Mouse (Mus musculus) forebrain, embryonic 13.5 days (tissue): Measurements from ENCODE around the gene Tgfb3. TPM values are rescaled to one million over a fixed set of nuclear protein-coding genes. Genes with fewer than 3 reads are reported as not detected.

ENCODE experiments used
- ATAC-seq: fragments of 200-750 bp; cut with Nextera tagmentation; 2 replicates; pipeline ENCODE4 v1.8.0; 2017
- H3K27ac ChIP-seq: fragments of 300-500 bp; sonication (generic); 2 replicates; pipeline ENCODE4 v1.5.1; 2015; ENCODE audit warnings: inconsistent platforms, mild to moderate bottlenecking, moderate library complexity
- H3K27me3 ChIP-seq: fragments of 300-500 bp; sonication (generic); 2 replicates; pipeline ENCODE4 v1.6.1; 2015; ENCODE audit warnings: mild to moderate bottlenecking, inconsistent platforms
- H3K36me3 ChIP-seq: fragments of 300-500 bp; sonication (generic); 2 replicates; pipeline ENCODE4 v1.6.1; 2015; ENCODE audit warnings: mild to moderate bottlenecking, inconsistent platforms; ENCODE audit not compliant: poor library complexity, severe bottlenecking
- H3K4me1 ChIP-seq: fragments of 300-500 bp; sonication (generic); 2 replicates; pipeline ENCODE4 v1.6.1; 2015; ENCODE audit warnings: inconsistent platforms
- H3K4me2 ChIP-seq: fragments of 300-500 bp; sonication (generic); 2 replicates; pipeline ENCODE4 v1.6.1; 2015; ENCODE audit warnings: inconsistent platforms, mild to moderate bottlenecking, moderate library complexity
- H3K4me3 ChIP-seq: fragments of 300-500 bp; sonication (generic); 2 replicates; pipeline ENCODE4 v1.5.1; 2015; ENCODE audit warnings: mild to moderate bottlenecking, inconsistent platforms
- H3K9ac ChIP-seq: fragments of 300-500 bp; sonication (generic); 2 replicates; pipeline ENCODE4 v1.6.1; 2015; ENCODE audit warnings: mild to moderate bottlenecking, inconsistent platforms
- H3K9me3 ChIP-seq: fragments of 300-500 bp; sonication (generic); replicated peaks from 2 replicates; pipeline ENCODE4 v1.6.1; 2016; ENCODE audit warnings: inconsistent platforms
- WGBS: fragments of 180-500 bp; shearing (Covaris S2); methylation state at CpG from one replicate; pipeline ENCODE4 v1.1.7; 2015; 5-methylcytosine and 5-hydroxymethylcytosine counted together
- polyA plus RNA-seq: library from polyadenylated mRNA; unstranded; fragments of >200 nt; fragmentation: Nextera tagmentation; extraction: Ambion mirVana; gene quantifications from 2 replicates; pipeline ENCODE4 v1.2.1, GENCODE M21; 2015

Gene Tgfb3
- polyA plus RNA-seq, 1 experiment from 2014 or later = 5.7 TPM

DNA sequence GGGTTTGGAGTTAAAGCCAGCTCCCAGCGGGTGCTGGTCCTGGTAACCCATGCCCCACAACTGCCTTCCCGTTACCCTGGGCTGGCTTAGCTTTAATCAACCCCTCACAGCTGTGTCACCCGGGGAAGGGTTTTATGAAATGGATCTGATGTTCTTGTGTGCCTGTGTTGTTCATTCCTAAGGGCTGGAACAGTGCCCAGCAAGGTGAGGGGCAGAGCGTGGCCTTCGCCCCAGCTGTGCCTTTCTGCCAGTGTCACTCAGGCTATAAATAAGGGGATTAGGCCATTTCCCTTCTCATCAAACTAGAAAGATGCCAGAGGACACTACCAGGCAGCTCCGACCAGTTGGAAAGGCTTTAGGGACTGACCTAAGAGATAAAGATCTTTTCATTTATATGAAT, 29.0 kb downstream of the Tgfb3 start:
- Histone ChIP-seq H3K4me2 (no peak overlapping the region), H3K4me1 (no peaks in the 10 kb centered on the region; the same call in 1 of the 2 replicates), H3K27me3 (no peaks in the 10 kb centered on the region), H3K9ac (no peak overlapping the region), H3K4me3 (no peak overlapping the region), H3K9me3 (no peaks in the 10 kb centered on the region), H3K36me3 (no peaks in the 10 kb centered on the region), H3K27ac (no peak overlapping the region)
- WGBS = 62% methylated on average over 6 of the region's 6 CpGs
- no peak for ATAC-seq

DNA sequence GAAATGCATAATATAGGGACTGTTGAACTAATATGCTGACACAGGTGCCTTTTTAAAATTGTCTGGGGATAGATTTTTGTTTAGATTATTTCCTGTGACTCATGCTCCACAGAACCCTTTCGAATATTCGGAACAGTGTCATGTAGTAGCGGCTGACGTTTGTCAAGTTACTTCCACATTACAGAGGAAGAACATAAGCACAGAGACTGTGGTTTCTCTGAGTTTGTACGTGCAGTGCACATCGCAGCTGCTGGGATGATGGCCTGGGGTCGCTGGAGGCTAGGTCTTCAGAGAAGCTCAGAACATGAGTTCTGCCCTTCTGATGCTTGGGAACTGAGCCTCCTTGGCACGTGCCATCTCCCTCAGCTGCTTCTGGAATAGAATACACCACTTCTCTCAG, 31.5 kb downstream of the Tgfb3 start:
- 88% methylated on average over 8 of the region's 8 CpGs for WGBS
- Histone ChIP-seq H3K36me3 (peaks cover 8% of the 10 kb centered on the region; the same call in 1 of the 2 replicates), H3K27ac (no peak overlapping the region), H3K9me3 (no peaks in the 10 kb centered on the region), H3K27me3 (no peaks in the 10 kb centered on the region), H3K4me2 (no peak overlapping the region), H3K4me1 (no peaks in the 10 kb centered on the region; the same call in 1 of the 2 replicates), H3K9ac (no peak overlapping the region), H3K4me3 (no peak overlapping the region)
- no peak for ATAC-seq

DNA sequence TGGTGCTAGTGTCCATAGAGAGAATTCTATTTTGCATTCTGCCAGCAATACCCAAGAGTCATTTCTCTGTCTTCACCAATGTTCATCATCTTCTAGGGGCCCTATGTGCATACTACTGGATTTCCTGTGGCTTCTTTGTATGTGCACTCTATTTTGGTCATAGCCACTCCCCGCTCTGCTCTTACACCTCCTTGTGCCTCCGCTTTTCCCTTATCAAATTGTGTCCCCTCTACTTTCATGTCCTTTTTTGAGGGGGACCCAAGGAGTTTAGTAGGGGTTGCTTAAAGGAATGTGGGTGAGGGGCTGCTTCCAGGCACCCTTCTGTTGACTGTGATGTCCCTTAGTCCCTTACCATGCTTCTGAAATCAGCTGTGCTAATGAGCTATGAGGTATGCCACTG, 32.1 kb downstream of the Tgfb3 start:
- WGBS = 99% methylated on average over 2 of the region's 2 CpGs

DNA sequence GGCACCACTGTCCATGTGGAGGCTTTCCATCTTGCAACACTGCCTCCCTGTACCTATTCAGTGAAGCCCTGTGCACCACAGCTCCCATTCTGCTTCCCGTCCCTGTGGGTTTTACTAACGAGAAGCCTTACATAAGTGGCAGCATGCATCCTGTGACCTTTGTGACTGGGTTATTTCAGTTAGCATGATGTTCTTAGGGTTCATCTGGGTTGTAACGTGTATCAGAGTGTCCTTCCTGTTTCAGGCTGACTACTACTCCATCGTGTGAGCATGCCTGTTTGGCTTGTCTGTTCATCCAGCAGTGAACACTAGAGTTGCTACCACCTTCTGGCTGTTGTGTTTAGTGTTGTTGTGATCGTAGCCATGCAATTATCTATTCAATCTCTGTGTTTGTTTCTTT, 32.7 kb downstream of the Tgfb3 start:
- H3K36me3 ChIP-seq = peaks cover 10% of the 10 kb centered on the region; the same call in 1 of the 2 replicates
- WGBS = 73% methylated on average over 5 of the region's 5 CpGs
- H3K9me3 ChIP-seq = no peaks in the 10 kb centered on the region
- H3K4me1 ChIP-seq = no peaks in the 10 kb centered on the region; the same call in 1 of the 2 replicates
- no peak overlapping the region for H3K9ac ChIP-seq
- no peak overlapping the region for H3K4me2 ChIP-seq
- no peak for ATAC-seq
- H3K4me3 ChIP-seq = no peak overlapping the region
- no peaks in the 10 kb centered on the region for H3K27me3 ChIP-seq
- H3K27ac ChIP-seq = no peak overlapping the region

More for the DNA sequence above, 32.1 kb downstream of the Tgfb3 start:
- Histone ChIP-seq H3K4me2 (no peak overlapping the region), H3K4me3 (no peak overlapping the region), H3K4me1 (no peaks in the 10 kb centered on the region; the same call in 1 of the 2 replicates), H3K9me3 (no peaks in the 10 kb centered on the region), H3K27me3 (no peaks in the 10 kb centered on the region), H3K36me3 (peaks cover 8% of the 10 kb centered on the region; the same call in 1 of the 2 replicates), H3K27ac (no peak overlapping the region), H3K9ac (no peak overlapping the region)
- ATAC-seq = no peak

DNA sequence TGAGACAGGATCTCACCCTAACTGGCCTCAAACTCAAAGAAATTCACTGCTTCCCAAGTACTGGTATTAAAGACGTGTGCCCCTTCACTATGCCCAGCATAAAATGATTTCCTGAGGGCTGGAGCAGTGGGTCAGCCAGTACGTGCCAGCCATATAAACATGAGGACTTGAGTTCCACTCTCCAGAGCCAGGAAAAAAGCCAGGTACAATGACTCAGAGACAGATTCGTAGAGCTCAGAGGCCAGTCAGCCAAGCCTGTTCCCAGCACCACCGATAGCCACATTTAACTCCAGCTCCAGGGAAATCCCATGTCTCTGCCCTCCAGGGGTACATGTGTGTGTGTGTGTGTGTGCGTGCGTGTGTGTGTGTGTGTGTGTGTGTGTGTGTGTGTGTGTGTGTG, 39.1 kb downstream of the Tgfb3 start:
- Histone ChIP-seq H3K4me3 (no peak overlapping the region), H3K36me3 (peaks cover 12% of the 10 kb centered on the region; the same call in 1 of the 2 replicates), H3K9me3 (no peaks in the 10 kb centered on the region), H3K27me3 (no peaks in the 10 kb centered on the region), H3K4me2 (no peak overlapping the region), H3K4me1 (peaks cover 17% of the 10 kb centered on the region), H3K9ac (no peak overlapping the region), H3K27ac (no peak overlapping the region)
- WGBS = 85% methylated on average over 6 of the region's 6 CpGs
- no peak for ATAC-seq

DNA sequence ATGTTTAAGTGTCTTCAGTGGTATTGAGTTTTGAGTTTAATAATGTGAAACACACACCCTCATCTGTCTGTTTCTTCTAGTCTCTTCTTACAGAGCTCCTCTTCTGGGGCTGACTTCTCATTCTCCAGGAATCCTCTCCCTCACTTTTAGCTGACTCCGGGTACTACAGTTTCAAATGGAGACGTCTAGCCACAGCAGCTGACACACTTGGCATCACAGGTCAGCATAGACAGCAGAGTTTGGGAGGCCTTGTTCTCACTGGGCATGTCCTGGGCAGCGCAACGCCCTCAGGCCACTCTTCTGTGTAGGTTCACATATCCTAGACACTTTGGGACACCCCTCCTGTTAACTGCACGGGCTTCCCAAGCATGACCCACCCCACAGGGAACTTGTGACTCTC, 39.8 kb downstream of the Tgfb3 start:
- H3K27me3 ChIP-seq = no peaks in the 10 kb centered on the region
- no peak for ATAC-seq
- no peak overlapping the region for H3K9ac ChIP-seq
- H3K27ac ChIP-seq = no peak overlapping the region
- H3K9me3 ChIP-seq = no peaks in the 10 kb centered on the region
- no peak overlapping the region for H3K4me3 ChIP-seq
- 79% methylated on average over 5 of the region's 5 CpGs for WGBS
- H3K4me2 ChIP-seq = no peak overlapping the region
- peaks cover 12% of the 10 kb centered on the region; the same call in 1 of the 2 replicates for H3K36me3 ChIP-seq
- H3K4me1 ChIP-seq = peaks cover 17% of the 10 kb centered on the region

DNA sequence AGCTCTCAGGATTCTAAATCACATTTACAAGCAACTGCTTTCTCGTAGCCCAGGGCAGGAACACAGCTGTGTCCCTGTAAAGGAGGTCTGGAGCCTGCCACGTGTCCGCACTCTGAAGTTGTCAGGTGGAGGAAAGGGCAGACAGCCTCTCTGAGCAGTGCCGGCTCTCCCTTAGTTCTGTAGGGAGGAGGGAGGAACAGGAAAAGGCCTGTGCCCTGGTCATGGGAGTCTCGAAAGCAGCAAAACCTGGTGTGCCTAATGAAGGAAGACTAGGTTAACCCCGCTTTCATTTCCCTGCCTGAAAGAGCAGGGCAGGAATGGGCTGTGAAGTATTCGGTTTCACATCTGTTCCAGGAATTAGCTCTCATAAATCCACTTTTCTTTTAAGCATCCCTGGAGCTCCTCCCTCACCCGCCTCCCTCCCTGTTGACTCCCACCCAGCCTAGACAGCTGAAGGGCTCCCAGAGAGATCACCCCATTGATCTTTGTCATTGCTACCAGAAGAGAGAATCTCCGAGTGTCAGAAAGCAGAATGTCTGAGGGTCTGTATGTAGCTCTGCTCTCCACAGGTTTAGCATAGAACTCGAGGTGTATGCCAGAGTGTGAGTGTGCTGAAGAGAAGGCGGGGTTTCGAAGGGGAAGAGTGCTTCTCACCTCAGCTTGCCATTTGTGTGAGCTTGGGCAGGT, 41.5 kb downstream of the Tgfb3 start:
- H3K27me3 ChIP-seq = no peaks in the 10 kb centered on the region
- ATAC-seq = no peak
- H3K36me3 ChIP-seq = 0 out of 2 replicates have a peak, but pooled peaks cover 4% of the 10 kb centered on the region
- WGBS = 27% methylated on average over 12 of the region's 12 CpGs
- H3K4me1 ChIP-seq = peaks cover 17% of the 10 kb centered on the region
- peak overlapping the region; percentile 35; the same call in 1 of the 2 replicates for H3K27ac ChIP-seq
- H3K9ac ChIP-seq = no peak overlapping the region
- H3K4me3 ChIP-seq = no peak overlapping the region
- no peaks in the 10 kb centered on the region for H3K9me3 ChIP-seq
- no peak overlapping the region for H3K4me2 ChIP-seq

DNA sequence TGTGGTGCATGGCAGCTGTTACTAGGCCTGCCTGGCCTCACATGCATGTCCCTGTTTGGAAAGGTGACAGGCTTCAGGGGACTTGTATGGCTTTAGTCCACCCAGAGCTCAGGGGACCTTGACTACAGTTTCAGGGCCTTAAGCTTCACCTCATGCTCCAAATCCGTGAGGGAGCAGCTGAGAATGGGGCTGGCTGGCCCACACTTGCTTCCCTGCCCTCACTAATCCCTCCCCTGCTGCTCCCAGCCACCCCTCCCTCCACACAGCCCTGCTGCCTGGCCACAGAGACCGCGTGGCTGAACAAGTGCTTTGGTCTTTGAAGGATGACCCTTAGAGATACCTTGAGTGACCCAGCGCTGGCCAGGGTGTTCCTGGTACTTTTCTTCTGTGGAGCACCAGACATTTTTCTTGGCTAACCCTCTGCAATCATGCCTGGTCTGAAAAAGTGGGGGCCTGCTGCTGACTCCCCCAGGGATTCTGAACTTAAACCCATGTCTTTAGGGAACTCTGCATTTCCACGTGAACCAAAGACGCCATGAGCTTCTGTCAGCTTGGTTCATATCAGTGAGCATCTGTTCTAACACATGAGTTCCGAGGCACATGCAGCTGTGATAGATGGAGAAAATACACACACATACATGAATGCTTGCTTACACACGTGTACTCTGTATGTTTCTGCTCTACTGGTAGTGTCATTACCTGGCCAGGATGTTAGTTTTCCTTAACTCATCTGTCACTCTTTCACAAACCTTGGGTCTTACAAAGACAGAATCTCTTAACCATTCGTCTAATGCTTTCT, 42.3 kb downstream of the Tgfb3 start:
- H3K36me3 ChIP-seq = 0 out of 2 replicates have a peak, but pooled peaks cover 4% of the 10 kb centered on the region
- ATAC-seq = no peak
- no peak overlapping the region for H3K9ac ChIP-seq
- H3K4me1 ChIP-seq = peaks cover 17% of the 10 kb centered on the region
- H3K4me2 ChIP-seq = no peak overlapping the region
- H3K4me3 ChIP-seq = no peak overlapping the region
- no peak overlapping the region for H3K27ac ChIP-seq
- 40% methylated on average over 9 of the region's 9 CpGs for WGBS
- H3K27me3 ChIP-seq = no peaks in the 10 kb centered on the region
- H3K9me3 ChIP-seq = no peaks in the 10 kb centered on the region

DNA sequence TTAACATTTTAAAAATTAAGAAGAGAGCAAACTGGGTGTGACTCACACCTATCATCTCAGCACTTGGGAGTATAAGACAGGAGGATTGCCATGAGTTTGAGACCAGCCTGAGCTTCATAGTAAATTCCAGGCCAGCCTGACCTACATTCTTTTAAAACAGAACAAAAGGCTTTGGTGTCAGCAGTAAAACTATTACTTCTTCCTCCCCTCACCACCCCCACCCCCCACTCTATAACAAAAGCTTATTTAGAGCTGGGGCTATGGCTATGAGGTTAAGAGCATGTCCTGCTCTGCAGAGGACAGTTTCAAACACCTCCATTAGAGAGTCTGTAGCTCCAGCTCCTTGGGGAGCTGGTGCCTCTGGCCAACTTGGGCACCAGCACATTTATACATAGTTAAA, 43.3 kb downstream of the Tgfb3 start:
- Histone ChIP-seq H3K9ac (no peak overlapping the region), H3K36me3 (no peaks in the 10 kb centered on the region), H3K27me3 (no peaks in the 10 kb centered on the region), H3K4me2 (no peak overlapping the region), H3K9me3 (no peaks in the 10 kb centered on the region), H3K4me3 (no peak overlapping the region), H3K4me1 (peaks cover 17% of the 10 kb centered on the region), H3K27ac (no peak overlapping the region)
- ATAC-seq = no peak

DNA sequence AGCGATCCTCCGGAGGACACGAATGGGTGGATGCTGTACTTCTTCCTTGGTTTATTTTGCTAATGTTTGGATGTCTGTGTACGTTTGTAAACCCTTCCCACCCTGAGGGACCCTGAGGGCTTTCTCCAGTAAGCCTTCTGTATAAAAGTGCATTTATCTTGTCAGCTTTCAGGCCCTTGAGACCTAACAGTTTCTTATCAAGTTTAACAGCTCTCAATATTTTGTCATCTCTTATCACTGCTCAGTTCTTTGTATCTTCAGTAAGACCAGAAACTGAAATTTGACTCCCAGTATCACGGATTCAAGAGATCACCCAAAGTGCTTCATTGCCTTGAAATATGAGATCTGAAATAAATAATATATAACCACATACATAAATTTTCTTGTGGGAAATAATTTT, 47.9 kb downstream of the Tgfb3 start:
- H3K9me3 ChIP-seq = no peaks in the 10 kb centered on the region
- H3K4me2 ChIP-seq = no peak overlapping the region
- no peaks in the 10 kb centered on the region for H3K27me3 ChIP-seq
- no peak overlapping the region for H3K4me3 ChIP-seq
- H3K9ac ChIP-seq = no peak overlapping the region
- no peak overlapping the region for H3K27ac ChIP-seq
- no peaks in the 10 kb centered on the region for H3K4me1 ChIP-seq
- 90% methylated on average over 5 of the region's 5 CpGs for WGBS
- H3K36me3 ChIP-seq = no peaks in the 10 kb centered on the region
- no peak for ATAC-seq

DNA sequence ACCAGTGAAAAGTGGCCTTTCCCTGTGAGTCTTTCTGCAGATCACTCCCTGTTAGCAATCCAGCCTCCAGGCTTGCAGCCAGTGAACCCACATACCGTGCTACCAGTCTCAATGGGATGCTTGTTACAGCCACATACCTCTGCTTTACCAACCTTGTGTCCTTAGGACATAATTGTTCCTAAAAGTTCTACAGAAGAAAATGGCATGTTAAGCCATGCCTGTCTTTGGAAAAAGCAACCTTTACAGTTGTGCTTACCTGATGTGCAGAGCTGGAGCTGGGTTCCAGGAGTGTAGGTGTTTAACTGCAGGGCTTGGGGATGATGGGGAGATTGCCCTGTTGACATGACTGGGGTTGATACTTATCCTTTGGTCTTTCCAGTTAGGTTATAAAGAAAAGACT, 51.1 kb downstream of the Tgfb3 start:
- no peak for ATAC-seq
- 74% methylated on average over 1 of the region's 1 CpGs for WGBS
- Histone ChIP-seq H3K27me3 (no peaks in the 10 kb centered on the region), H3K4me1 (peaks cover 17% of the 10 kb centered on the region), H3K4me2 (no peak overlapping the region), H3K9me3 (no peaks in the 10 kb centered on the region), H3K27ac (no peak overlapping the region), H3K4me3 (no peak overlapping the region), H3K36me3 (no peaks in the 10 kb centered on the region), H3K9ac (no peak overlapping the region)

DNA sequence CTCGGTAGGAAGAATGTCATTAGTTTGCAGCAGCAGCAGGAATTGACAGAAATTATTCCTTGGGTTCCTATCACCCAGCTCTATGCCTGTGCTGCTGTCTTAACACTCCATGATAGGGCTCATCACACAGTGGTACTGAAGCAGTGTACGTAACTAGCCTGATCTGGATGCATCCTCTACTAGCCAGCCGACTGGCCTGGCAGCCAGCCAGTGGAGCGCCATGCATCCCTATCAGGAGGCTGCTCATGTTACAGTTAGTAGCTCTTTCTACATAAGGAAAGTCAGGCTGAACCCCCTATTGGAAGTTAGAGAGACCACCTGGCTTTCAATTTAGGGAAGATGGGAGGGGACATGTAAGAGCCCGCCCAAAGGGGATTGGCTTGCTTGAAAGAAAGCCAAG, 51.8 kb downstream of the Tgfb3 start:
- peaks cover 21% of the 10 kb centered on the region for H3K4me1 ChIP-seq
- no peaks in the 10 kb centered on the region for H3K9me3 ChIP-seq
- no peaks in the 10 kb centered on the region for H3K36me3 ChIP-seq
- WGBS = 65% methylated on average over 5 of the region's 5 CpGs
- no peak overlapping the region for H3K27ac ChIP-seq
- peak; percentile 53; the same call in 1 of the 2 replicates for ATAC-seq
- no peaks in the 10 kb centered on the region for H3K27me3 ChIP-seq
- no peak overlapping the region for H3K9ac ChIP-seq
- no peak overlapping the region for H3K4me3 ChIP-seq
- H3K4me2 ChIP-seq = no peak overlapping the region
